Mouse (Mus musculus) erythroblast, embryonic 14.5 days (primary cell): ENCODE results near the gene Ear1. TPM values are rescaled to one million over a fixed set of nuclear protein-coding genes. Genes with fewer than 3 reads are reported as not detected.
"Not testable (repeated sequence)": the region's sequence is repeated elsewhere in the genome, so short reads cannot be mapped to it uniquely, and the experiment has no call there.

Experiments
- H3K27me3 ChIP-seq: 2 replicates; pipeline ENCODE4 v1.6.1; 2012; ENCODE audit warnings: inconsistent platforms; ENCODE audit not compliant: control insufficient read depth
- H3K36me3 ChIP-seq: 2 replicates; pipeline ENCODE4 v1.6.1; 2012; ENCODE audit warnings: mild to moderate bottlenecking, inconsistent platforms; ENCODE audit not compliant: control insufficient read depth
- H3K4me1 ChIP-seq: 2 replicates; pipeline ENCODE4 v1.6.1; 2012; ENCODE audit warnings: inconsistent platforms; ENCODE audit not compliant: control insufficient read depth
- H3K4me3 ChIP-seq: replicated peaks from 2 replicates; pipeline ENCODE3; 2012; ENCODE audit warnings: moderate library complexity, mild to moderate bottlenecking, inconsistent platforms
- H3K9me3 ChIP-seq: 2 replicates; pipeline ENCODE4 v1.6.1; 2012; ENCODE audit warnings: low read length, inconsistent platforms, mixed read lengths; ENCODE audit not compliant: control insufficient read depth
- GATA1 ChIP-seq: IDR thresholded peaks from 2 replicates; pipeline ENCODE4 v1.6.1; 2012; ENCODE audit warnings: low read length, inconsistent platforms, mixed read lengths
- TAL1 ChIP-seq: IDR thresholded peaks from 3 replicates; pipeline ENCODE4 v1.6.1; 2012; ENCODE audit warnings: low read length, inconsistent platforms, mixed read lengths
- polyA plus RNA-seq: library from polyadenylated mRNA; stranded (reverse); fragments of >175 nt; gene quantifications from 2 replicates; pipeline ENCODE4 v1.2.3, GENCODE M21; 2012

Ear1 gene
- polyA plus RNA-seq, 1 experiment, result not detected

DNA sequence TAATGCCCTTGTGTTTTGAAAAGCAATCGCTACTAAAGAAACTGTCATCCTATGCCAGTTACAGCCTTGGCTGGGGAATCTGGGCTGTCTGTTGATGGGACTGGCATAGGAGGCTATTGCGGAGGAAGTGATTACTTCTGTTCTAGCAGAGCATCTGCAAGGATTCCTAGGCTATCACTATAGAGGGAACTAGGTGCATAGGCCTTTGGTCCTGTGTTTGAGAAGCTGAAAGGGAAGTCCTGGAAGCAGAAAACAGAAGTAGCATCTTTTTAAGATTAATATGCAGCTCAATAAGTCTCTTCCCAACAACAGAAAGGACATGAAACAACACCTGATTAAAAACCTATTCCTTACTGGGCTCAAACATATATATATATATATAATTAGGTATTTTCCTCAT lies 40.0 kb downstream of the Ear1 start:
- H3K4me1 ChIP-seq, H3K36me3 ChIP-seq, H3K4me3 ChIP-seq, H3K9me3 ChIP-seq, H3K27me3 ChIP-seq: not testable (repeated sequence)

DNA sequence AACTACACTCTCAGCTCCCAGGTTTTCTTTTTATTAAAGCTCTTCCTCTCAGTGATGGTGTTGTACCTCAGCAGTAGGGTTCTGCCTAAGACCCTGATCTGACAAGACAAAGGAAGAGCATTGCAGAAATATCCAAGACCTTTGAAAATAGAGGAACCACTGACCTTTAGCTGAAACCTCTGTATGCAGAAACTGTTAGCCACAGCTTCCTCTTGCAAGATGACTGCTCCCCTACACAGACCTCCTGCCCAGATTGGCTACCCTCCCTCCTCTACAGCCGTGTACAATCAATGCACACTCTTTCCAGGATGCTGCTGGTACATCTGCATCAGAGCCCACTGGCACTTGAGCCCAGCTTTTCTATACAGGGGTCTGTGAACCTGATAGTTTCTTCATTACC lies 44.9 kb downstream of the Ear1 start:
- not testable (repeated sequence) for H3K9me3 ChIP-seq, H3K4me1 ChIP-seq, H3K4me3 ChIP-seq, H3K36me3 ChIP-seq, H3K27me3 ChIP-seq

- H3K4me1 ChIP-seq, H3K9me3 ChIP-seq, H3K27me3 ChIP-seq, H3K4me3 ChIP-seq, H3K36me3 ChIP-seq: not testable (repeated sequence)
Measured at GRCm38 (mm10) chr14:43824176-43824575, 51.1 kb downstream of the Ear1 start.

DNA sequence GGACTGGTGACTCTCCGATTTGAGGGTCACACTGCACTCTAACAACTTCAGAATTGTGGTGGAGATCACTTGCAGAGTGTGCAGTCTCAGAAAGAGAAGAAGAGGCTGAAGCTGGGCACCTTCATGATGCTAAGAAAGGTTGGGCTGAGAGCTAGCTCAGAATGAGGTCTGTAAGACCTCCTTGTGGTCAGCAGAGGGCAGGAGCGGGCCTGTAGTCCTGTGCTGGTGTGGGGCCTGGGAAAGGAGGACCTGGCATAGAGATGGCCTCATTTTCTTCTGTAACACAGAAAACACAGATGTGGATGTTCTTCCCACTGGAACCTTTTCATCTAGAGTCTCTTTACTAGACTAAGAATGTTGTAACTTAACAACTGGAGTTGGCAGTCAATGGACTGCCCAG lies 53.4 kb downstream of the Ear1 start:
- H3K9me3 ChIP-seq, H3K4me1 ChIP-seq, H3K36me3 ChIP-seq, H3K4me3 ChIP-seq, H3K27me3 ChIP-seq: not testable (repeated sequence)

DNA sequence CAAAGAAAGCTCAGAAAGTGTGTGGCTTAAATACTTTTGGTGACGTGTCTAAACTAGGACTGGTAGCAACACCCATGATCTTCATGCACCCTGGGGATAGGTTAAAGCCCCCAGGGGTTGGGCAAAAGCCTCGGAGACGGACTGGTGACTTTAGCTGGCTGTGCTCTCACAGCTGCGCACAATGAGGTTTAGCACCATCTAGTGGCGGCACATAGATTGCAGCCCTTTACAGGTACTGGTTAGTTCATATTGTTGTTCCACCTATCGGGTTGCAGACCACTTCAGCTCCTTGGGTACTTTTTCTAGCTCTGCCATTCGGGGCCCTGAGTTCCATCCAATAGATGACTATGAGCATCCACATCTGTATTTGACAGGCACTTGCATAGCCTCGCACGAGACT lies 62.9 kb downstream of the Ear1 start:
- not testable (repeated sequence) for H3K4me3 ChIP-seq, H3K9me3 ChIP-seq, H3K36me3 ChIP-seq, H3K27me3 ChIP-seq, H3K4me1 ChIP-seq

DNA sequence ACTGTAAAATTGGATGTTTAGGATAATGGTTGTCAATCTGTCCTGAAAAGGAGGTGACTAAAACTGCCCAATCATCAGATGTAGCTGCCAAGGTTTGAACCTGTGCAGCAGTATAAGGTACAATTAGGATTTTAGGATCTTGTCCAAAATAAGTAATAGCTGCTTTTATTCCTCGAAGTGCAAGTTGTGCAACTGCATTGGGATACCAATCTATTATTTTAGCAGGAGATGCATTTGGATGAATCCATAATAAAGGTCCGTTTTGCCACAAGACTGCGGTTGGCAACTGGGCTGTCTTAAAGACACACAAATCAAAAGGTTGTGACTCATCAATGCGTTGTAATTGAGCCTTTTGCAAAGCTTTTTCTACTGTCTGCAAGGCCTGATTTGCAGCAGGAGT lies 67.2 kb downstream of the Ear1 start:
- H3K4me3 ChIP-seq, H3K9me3 ChIP-seq, H3K27me3 ChIP-seq, H3K36me3 ChIP-seq, H3K4me1 ChIP-seq: not testable (repeated sequence)

- H3K9me3 ChIP-seq, H3K27me3 ChIP-seq, H3K4me1 ChIP-seq, H3K4me3 ChIP-seq, H3K36me3 ChIP-seq: not testable (repeated sequence)
Measured at GRCm38 (mm10) chr14:43804435-43804834, 70.9 kb downstream of the Ear1 start.

DNA sequence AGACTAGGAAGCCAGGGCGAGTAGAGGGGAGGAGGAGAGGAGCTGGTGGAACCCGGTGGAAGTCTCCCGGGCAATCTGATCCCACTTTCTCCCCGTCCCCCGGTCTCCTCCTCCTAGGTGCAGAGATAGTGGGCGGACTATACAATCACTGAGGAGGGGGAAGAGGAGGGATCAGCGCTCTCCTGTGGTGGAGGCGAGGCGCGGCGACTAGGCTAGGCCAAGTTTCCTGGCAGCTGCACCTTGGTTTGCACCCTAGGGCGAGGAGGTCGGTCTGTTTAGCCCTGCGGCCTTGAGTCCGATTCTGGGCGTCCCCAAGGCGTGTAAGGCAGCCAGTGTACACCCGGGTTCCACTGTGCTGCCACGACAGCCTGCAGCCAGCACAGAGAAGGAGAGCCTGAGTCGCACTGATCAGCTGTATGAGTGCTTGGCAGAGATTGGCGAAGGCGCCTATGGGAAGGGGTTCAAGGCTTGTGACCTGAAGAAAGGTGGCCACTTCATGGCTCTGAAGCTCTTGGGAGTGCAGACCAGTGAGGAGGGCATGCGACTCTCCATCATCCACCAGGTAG lies 78.3 kb downstream of the Ear1 start:
- not testable (repeated sequence) for H3K27me3 ChIP-seq, H3K36me3 ChIP-seq, H3K9me3 ChIP-seq, H3K4me3 ChIP-seq, H3K4me1 ChIP-seq

DNA sequence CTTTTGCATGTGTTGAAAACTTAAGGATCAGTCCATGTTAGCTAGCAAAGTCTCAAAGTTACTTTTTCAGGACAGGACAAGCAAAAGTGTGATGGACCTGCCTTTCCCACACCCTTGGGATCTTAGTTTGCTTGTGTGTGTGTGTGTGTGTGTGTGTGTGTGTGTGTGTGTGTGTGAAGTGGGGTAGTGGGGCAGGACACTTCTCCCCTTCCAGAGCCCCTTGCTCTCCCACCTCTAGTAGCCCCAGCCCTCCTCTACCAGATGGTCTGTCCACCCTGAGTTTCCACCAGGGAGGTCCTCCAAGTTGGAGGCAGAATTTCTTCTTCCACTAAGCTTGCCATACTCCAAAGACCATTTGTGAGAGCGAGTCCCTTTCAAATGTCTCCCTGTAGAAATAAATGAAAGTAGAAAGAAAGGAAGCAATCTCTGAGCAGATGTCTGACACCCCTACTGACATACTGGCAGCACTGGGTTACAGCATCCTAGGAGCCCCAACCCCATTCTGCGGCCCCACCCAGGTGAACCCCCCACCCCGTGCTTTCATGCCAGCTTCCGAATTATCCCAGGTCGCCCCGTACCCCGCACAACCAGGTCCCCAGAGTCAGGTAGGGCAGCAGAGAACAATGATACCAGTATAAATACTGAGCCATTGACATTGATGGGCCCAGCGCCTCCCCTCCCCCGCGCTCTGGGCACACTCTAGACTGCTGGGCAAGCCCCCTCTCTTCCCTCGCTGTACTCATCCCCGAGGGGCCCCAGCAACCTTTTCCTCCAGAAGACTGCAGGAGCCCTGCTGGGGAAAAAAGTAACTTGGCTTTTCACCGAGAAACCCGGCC lies 79.0 kb downstream of the Ear1 start:
- Histone ChIP-seq H3K9me3 (peaks cover 2% of the 10 kb centered on the region), H3K4me1 (no peaks in the 10 kb centered on the region), H3K27me3 (no peaks in the 10 kb centered on the region), H3K4me3 (no peak overlapping the region), H3K36me3 (no peaks in the 10 kb centered on the region)
- no peak for TF ChIP-seq GATA1
- no peak for TF ChIP-seq TAL1

DNA sequence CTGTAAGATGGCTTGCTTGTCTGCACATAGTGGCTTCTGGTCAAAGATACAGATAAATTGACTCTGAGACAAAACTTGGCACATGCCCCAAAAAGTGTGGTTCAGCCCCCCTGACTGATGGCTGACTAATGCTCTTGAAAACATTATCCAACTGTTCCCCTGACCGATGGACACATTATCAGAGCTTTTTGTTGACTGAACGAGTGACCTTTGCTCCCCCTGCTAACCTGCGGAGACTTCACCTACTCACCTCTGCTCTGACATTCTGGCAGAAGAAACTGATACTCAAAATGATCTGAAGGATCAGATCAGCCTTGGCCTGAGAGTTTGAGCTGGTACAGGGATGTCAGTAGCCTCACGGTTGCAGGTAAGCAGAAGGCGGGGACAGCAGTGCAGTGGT lies 81.5 kb downstream of the Ear1 start:
- not testable (repeated sequence) for H3K36me3 ChIP-seq, H3K4me3 ChIP-seq, H3K9me3 ChIP-seq, H3K27me3 ChIP-seq, H3K4me1 ChIP-seq

- H3K27me3 ChIP-seq, H3K4me1 ChIP-seq, H3K36me3 ChIP-seq, H3K4me3 ChIP-seq, H3K9me3 ChIP-seq: not testable (repeated sequence)
Measured at GRCm38 (mm10) chr14:43784645-43785044, 90.7 kb downstream of the Ear1 start, which contains the start of gene Gm8180. Gene Gm8180, minus strand, starts transcription at chr14:43784745.

Other genes with a start within 250 kb of the Ear1 start
- not detected in 2 replicates for gene Gm8165, start 198.3 kb downstream of the Ear1 start, polyA plus RNA-seq
- not detected in 2 replicates for gene Gm7324, start 177.7 kb downstream of the Ear1 start, polyA plus RNA-seq
- gene Gm16506, start 148.0 kb downstream of the Ear1 start, polyA plus RNA-seq, result not detected in 2 replicates
- not detected in 2 replicates for gene Gm6526, start 127.7 kb downstream of the Ear1 start, polyA plus RNA-seq
- gene Gm8180, start 90.8 kb downstream of the Ear1 start, polyA plus RNA-seq, result not detected in 2 replicates
- not detected in 2 replicates for gene Ear10, start 48.0 kb upstream of the Ear1 start, polyA plus RNA-seq
- not detected in 2 replicates for gene Gm8113, start 49.9 kb upstream of the Ear1 start, polyA plus RNA-seq
- not detected in 2 replicates for gene Ang5, start 81.6 kb upstream of the Ear1 start, polyA plus RNA-seq
- gene Ang6, start 126.8 kb upstream of the Ear1 start, polyA plus RNA-seq, result not detected in 2 replicates
- not detected in 2 replicates for gene Ear2, start 227.1 kb upstream of the Ear1 start, polyA plus RNA-seq
- not detected in 2 replicates for gene Gm3327, start 248.3 kb upstream of the Ear1 start, polyA plus RNA-seq